Comparison of ENCODE assay signal across 26 mouse cellular contexts in genomic region chr3:59010276-59010675, GRCm38 (mm10).
"Had no signal": no experiment of that assay in that cellular context is flagged by ENCODE, and none has a peak within 500 bp of the region (broad histone marks: within the 10 kb centered on the region; RNA-seq: fewer than 3 reads in every experiment).

No protein-coding gene starts in this region.

- H3K9me3 ChIP-seq: heart, embryonic 13.5 days; heart, embryonic 15.5 days; hindbrain, embryonic 10.5 days; hindbrain, embryonic 12.5 days; intestine, embryonic 15.5 days; limb, embryonic 10.5 days; limb, embryonic 12.5 days; liver, embryonic 13.5 days; liver, embryonic 15.5 days had no signal

- H3K27me3 ChIP-seq: intestine, embryonic 15.5 days had no signal

- H3K36me3 ChIP-seq: heart, embryonic 13.5 days; heart, embryonic 15.5 days; hindbrain, embryonic 10.5 days; hindbrain, embryonic 12.5 days; intestine, embryonic 15.5 days; limb, embryonic 10.5 days; limb, embryonic 12.5 days; liver, embryonic 13.5 days; liver, embryonic 15.5 days had no signal

- H3K4me3 ChIP-seq: gastrocnemius, adult 2 months; heart, adult 2 months; heart, embryonic 13.5 days; heart, embryonic 15.5 days; hindbrain, embryonic 10.5 days; hindbrain, embryonic 12.5 days; intestine, embryonic 15.5 days; layer of hippocampus, adult 2 months; left cerebral cortex, adult 2 months; limb, embryonic 10.5 days; limb, embryonic 12.5 days; liver, embryonic 13.5 days; liver, embryonic 15.5 days had no signal

- ATAC-seq: hindbrain, embryonic 16.5 days; inflammation-experienced regulatory T-cells, adult 6 months; intestine, embryonic 15.5 days; intestine, postnatal 0 days had no signal

- DNase-seq: gastrocnemius, adult 2 months; gastrocnemius, postnatal 10 days; gastrocnemius, postnatal 25 days; heart, adult 2 months; heart, postnatal 14 days; heart, postnatal 4 days; kidney, adult 18-20 months; kidney, adult 8-10 months; kidney, postnatal 10 days; kidney, postnatal 25 days; kidney, postnatal 4 days; liver; liver, embryonic 13.5 days had no signal
